In the genomic region with DNA sequence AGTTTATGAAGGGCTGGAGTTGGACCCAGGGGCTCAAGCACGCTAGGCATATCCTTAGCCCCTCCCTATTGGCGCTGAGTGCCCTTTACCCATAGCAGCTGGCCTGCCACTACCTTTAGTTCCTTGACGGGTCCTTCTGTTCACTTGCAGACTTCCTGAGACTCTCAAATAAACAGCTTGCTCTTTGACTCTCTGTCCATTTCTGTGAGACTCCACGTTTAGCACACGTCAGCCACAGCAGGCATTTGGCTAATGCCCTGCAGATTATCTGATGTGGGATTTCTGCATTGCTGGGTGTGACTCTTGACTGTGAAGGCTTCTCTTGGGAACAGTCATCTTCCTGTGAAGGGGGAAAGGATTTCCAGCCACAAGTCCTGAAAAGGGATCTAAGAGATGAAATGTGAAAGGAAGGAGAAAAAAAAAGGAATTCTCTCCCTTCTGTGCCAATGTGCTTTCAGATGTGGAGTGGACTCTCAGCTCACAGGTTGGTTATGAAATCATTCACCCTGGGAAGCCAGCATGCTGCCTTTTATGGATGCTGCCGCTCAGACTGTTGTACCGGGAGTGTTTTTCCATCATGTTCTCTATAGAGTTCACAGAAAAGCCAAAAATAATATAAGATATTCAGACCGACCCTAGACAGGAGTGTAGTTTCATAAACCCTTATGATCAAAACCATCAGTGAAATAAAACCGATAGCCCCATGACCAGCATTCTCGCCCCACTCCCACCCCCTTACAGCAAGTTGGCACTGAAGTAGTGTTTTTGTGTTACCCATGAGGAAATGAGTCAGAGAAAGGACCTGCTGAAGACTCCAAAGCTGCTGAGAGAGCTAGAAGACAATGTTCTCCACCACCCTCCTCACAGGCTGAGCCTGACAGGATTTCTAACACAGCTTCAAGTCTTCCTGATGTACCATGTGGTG, we compare ENCODE assay signal across 9 mouse cellular contexts. TPM values are rescaled to one million over a fixed set of nuclear protein-coding genes. Genes with fewer than 3 reads are reported as not detected.
DNase-seq lines count a peak whose midpoint lies in the region; ATAC-seq and TF ChIP-seq lines count a peak whose summit lies in the region.
"Had no signal": no experiment of that assay in that cellular context is flagged by ENCODE, and none has a peak within 500 bp of the region (broad histone marks: within the 10 kb centered on the region; RNA-seq: fewer than 3 reads in every experiment).

No protein-coding gene starts in this region.

- 30% methylated on average over 10 of the region's 10 CpGs for WGBS in small intestine, adult 2 months

- no peak for DNase-seq in frontal cortex, postnatal 10 days (ENCODE audit: low spot score in 2 of 2)
- DNase-seq in right cerebral cortex, postnatal 25 days = peak; percentile 7
- DNase-seq in right cerebral cortex, postnatal 10 days (ENCODE audit: low spot score in 2 of 2) = no peak
- peak; percentile 64 for DNase-seq in kidney, adult 9 months
- no peak for DNase-seq in testis, postnatal 14 days (ENCODE audit: low spot score)

- H3K4me1 ChIP-seq in small intestine, adult 2 months (ENCODE audit: control insufficient read depth, insufficient read depth, insufficient read length, low read length) = peaks cover 14% of the 10 kb centered on the region

- H3K4me3 ChIP-seq in small intestine, adult 2 months (ENCODE audit: low read depth, low read length) = no peak overlapping the region

- no peaks in the 10 kb centered on the region for H3K36me3 ChIP-seq in small intestine, adult 2 months (ENCODE audit: control insufficient read depth, insufficient read depth, low read length)

- H3K27me3 ChIP-seq in small intestine, adult 2 months (ENCODE audit: control insufficient read depth, insufficient read depth, low read length) = no peaks in the 10 kb centered on the region

- TF ChIP-seq CTCF in small intestine, adult 2 months (IDR thresholded peaks at IDR 0.05; ENCODE audit: extremely low read depth, insufficient read length, insufficient replicate concordance, low read depth, low read length) = no peak

- ATAC-seq in frontal cortex, adult (ENCODE audit: low TSS enrichment) = peak; percentile 97
- no peak for ATAC-seq in megakaryocyte progenitor cell, adult 5-6 weeks (replicated peaks; ENCODE audit: poor library complexity)

- no peak for TF ChIP-seq POLR2A in small intestine, adult 2 months (IDR thresholded peaks at IDR 0.05; ENCODE audit: low read depth, low read length)

- peak overlapping the region; percentile 90 for H3K27ac ChIP-seq in small intestine, adult 2 months (ENCODE audit: insufficient read depth, low read depth, low read length)
- H3K27ac ChIP-seq: liver, embryonic 14.5 days had no signal

RNA-seq across cellular contexts. Expression of a gene that starts 28.1 kb away (rescaled TPM):
- 3.8 and 5.7 TPM in 2 replicates for polyA plus RNA-seq in small intestine, adult 2 months (2012; rRNA removed)
- total RNA-seq in megakaryocyte progenitor cell, adult 5-6 weeks (2015) = 8.7 and 11.6 TPM in 2 replicates
- total RNA-seq in megakaryocyte progenitor cell, adult 5-6 weeks (2017) = 14.3 and 15.3 TPM in 2 replicates

RNA-seq across cellular contexts. Expression of a gene that starts 52.6 kb away (rescaled TPM):
- 23.5 and 48.4 TPM in 2 replicates for polyA plus RNA-seq in small intestine, adult 2 months (2012; rRNA removed)
- 31.1 and 33.5 TPM in 2 replicates for total RNA-seq in megakaryocyte progenitor cell, adult 5-6 weeks (2015)
- total RNA-seq in megakaryocyte progenitor cell, adult 5-6 weeks (2017) = 19.0 and 25.2 TPM in 2 replicates

Comparison
In these comparisons a context has a peak if more than half of its experiments do, and no peak if none do; other contexts are left out.
1. DNase-seq: peak in right cerebral cortex, postnatal 25 days (single experiment) and kidney, adult 9 months (single experiment); none in frontal cortex, postnatal 10 days (0 of 2), right cerebral cortex, postnatal 10 days (0 of 2) and testis, postnatal 14 days (single experiment).